Mouse (Mus musculus) midbrain, embryonic 13.5 days (tissue): ENCODE results near the gene Chst14. TPM values are rescaled to one million over a fixed set of nuclear protein-coding genes. Genes with fewer than 3 reads are reported as not detected.

Experiments used
- ATAC-seq: fragments of 200-750 bp; cut with Nextera tagmentation; 2 replicates; pipeline ENCODE4 v1.8.0; 2017; ENCODE audit warnings: mild to moderate bottlenecking, moderate TSS enrichment, moderate library complexity
- H3K27ac ChIP-seq: fragments of 300-500 bp; sonication (generic); 2 replicates; pipeline ENCODE4 v1.5.1; 2015; ENCODE audit warnings: inconsistent platforms, mild to moderate bottlenecking, moderate library complexity
- H3K27me3 ChIP-seq: fragments of 300-500 bp; sonication (generic); 2 replicates; pipeline ENCODE4 v1.6.1; 2015; ENCODE audit warnings: mild to moderate bottlenecking, inconsistent platforms
- H3K36me3 ChIP-seq: fragments of 300-500 bp; sonication (generic); 2 replicates; pipeline ENCODE4 v1.6.1; 2015; ENCODE audit warnings: mild to moderate bottlenecking, inconsistent platforms
- H3K4me1 ChIP-seq: fragments of 300-500 bp; sonication (generic); replicated peaks from 2 replicates; pipeline ENCODE4 v1.6.1; 2015; ENCODE audit warnings: inconsistent platforms
- H3K4me2 ChIP-seq: fragments of 300-500 bp; sonication (generic); replicated peaks from 2 replicates; pipeline ENCODE4 v1.6.1; 2015; ENCODE audit warnings: moderate library complexity, mild to moderate bottlenecking, inconsistent platforms
- H3K4me3 ChIP-seq: fragments of 300-500 bp; sonication (generic); replicated peaks from 2 replicates; pipeline ENCODE4 v1.5.1; 2015; ENCODE audit warnings: mild to moderate bottlenecking, inconsistent platforms
- H3K9ac ChIP-seq: fragments of 300-500 bp; sonication (generic); replicated peaks from 2 replicates; pipeline ENCODE4 v1.6.1; 2015; ENCODE audit warnings: mild to moderate bottlenecking, inconsistent platforms
- H3K9me3 ChIP-seq: fragments of 300-500 bp; sonication (generic); 2 replicates; pipeline ENCODE4 v1.6.1; 2016; ENCODE audit warnings: mild to moderate bottlenecking, inconsistent platforms
- WGBS: fragments of 180-500 bp; shearing (Covaris S2); methylation state at CpG from one replicate; pipeline ENCODE4 v1.1.7; 2015; 5-methylcytosine and 5-hydroxymethylcytosine counted together
- polyA plus RNA-seq: library from polyadenylated mRNA; unstranded; fragments of >200 nt; fragmentation: Nextera tagmentation; extraction: Ambion mirVana; gene quantifications from 2 replicates; pipeline ENCODE4 v1.2.1, GENCODE M21; 2015

Chst14 gene
- polyA plus RNA-seq, 1 experiment from 2014 or later: 6.2 TPM

DNA sequence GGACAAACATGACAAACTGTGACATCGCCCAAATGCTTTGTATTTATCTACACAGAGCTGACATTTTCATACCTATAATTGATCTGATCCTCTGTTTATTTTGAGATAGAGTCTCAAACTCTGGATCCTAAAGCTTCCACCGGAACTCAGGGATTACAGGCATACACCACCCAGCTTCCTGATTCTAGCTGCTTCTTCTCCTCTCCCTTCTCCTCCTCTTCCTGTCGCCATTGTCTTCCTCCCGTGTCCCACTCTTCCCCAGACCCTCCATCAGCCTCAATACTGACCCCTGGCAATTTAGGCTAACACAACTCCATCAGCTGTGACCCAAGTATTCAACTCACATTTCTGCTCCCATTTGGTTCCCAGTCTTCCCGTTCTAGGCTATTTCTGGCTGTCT, 50.6 kb downstream of the Chst14 start:
- H3K9ac ChIP-seq: peak overlapping the region; percentile 81

DNA sequence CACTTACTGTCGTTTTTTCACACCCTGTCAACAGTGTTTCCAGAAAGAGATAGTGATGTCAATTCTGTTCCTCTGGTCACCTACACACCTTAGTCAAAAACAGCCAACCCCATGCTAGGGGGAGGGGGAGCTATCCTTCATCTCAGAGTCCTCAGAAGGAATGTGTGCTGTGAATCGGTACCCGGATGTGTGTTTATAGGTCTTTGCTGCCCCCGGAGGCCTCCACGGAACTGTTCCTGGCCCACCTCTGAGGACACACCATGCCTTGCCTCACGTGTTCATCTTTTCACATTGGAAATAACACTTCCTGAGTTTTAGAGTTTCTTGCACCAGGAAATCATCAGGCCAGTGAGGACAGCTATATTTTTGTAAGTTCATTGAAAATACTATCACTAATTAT, 51.8 kb downstream of the Chst14 start:
- 33% methylated on average over 6 of the region's 6 CpGs for WGBS
- H3K27ac ChIP-seq: no peak overlapping the region
- no peaks in the 10 kb centered on the region for H3K36me3 ChIP-seq
- ATAC-seq: no peak
- H3K4me3 ChIP-seq: no peak overlapping the region
- no peaks in the 10 kb centered on the region for H3K9me3 ChIP-seq
- peaks cover 54% of the 10 kb centered on the region for H3K27me3 ChIP-seq
- H3K4me2 ChIP-seq: no peak overlapping the region
- H3K4me1 ChIP-seq: peaks cover 15% of the 10 kb centered on the region
- H3K9ac ChIP-seq: no peak overlapping the region

More for the DNA sequence above, 50.6 kb downstream of the Chst14 start:
- no peaks in the 10 kb centered on the region for H3K9me3 ChIP-seq
- peaks cover 57% of the 10 kb centered on the region for H3K27me3 ChIP-seq
- H3K36me3 ChIP-seq: no peaks in the 10 kb centered on the region
- WGBS: 16% methylated on average over 5 of the region's 5 CpGs
- no peak for ATAC-seq
- H3K27ac ChIP-seq: no peak overlapping the region
- peaks cover 18% of the 10 kb centered on the region for H3K4me1 ChIP-seq
- H3K4me3 ChIP-seq: peak overlapping the region; percentile 58
- H3K4me2 ChIP-seq: peak overlapping the region; percentile 82

Other genes starting within 250 kb of the Chst14 start
- 0.04 TPM in 1 of 2 replicates, not detected in the other for gene Ankrd63, start 222.5 kb upstream of the Chst14 start, polyA plus RNA-seq
- 0.11 and 0.13 TPM in 2 replicates for gene Plcb2, start 198.1 kb upstream of the Chst14 start, polyA plus RNA-seq
- 24.6 and 25.8 TPM in 2 replicates for gene Inafm2, start 180.7 kb upstream of the Chst14 start, polyA plus RNA-seq
- gene Ccdc9b, start 163.8 kb upstream of the Chst14 start, polyA plus RNA-seq: 1.7 and 2.1 TPM in 2 replicates
- gene Phgr1, start 153.7 kb upstream of the Chst14 start, polyA plus RNA-seq: not detected in 2 replicates
- 32.7 and 35.8 TPM in 2 replicates for gene Disp2, start 146.8 kb upstream of the Chst14 start, polyA plus RNA-seq
- 62.7 and 66.1 TPM in 2 replicates for gene Knstrn, start 112.5 kb upstream of the Chst14 start, polyA plus RNA-seq
- 42.5 and 42.8 TPM in 2 replicates for gene Ivd, start 64.5 kb upstream of the Chst14 start, polyA plus RNA-seq
- 4.2 and 5.0 TPM in 2 replicates for gene Bahd1, start 26.1 kb upstream of the Chst14 start, polyA plus RNA-seq
- 30.7 and 31.9 TPM in 2 replicates for gene Ccdc32, start 102.9 kb downstream of the Chst14 start, polyA plus RNA-seq
- 5.6 and 5.8 TPM in 2 replicates for gene Rpusd2, start 108.3 kb downstream of the Chst14 start, polyA plus RNA-seq
- 26.6 and 30.8 TPM in 2 replicates for gene Knl1, start 120.6 kb downstream of the Chst14 start, polyA plus RNA-seq
- gene Rad51, start 186.3 kb downstream of the Chst14 start, polyA plus RNA-seq: 21.3 and 22.5 TPM in 2 replicates
- gene Rmdn3, start 230.5 kb downstream of the Chst14 start, polyA plus RNA-seq: 41.0 and 44.3 TPM in 2 replicates
- 4.4 and 15.5 TPM in 2 replicates for gene Gchfr, start 241.3 kb downstream of the Chst14 start, polyA plus RNA-seq
- gene Gm14137, start 248.0 kb downstream of the Chst14 start, polyA plus RNA-seq: 1.1 and 1.2 TPM in 2 replicates